Mouse (Mus musculus): ENCODE results near the gene Zfp110. TPM values are rescaled to one million over a fixed set of nuclear protein-coding genes. Genes with fewer than 3 reads are reported as not detected.
A peak's percentile ranks its signal among the peaks of the same experiment; 100 is the strongest.
"Not testable (repeated sequence)": the region's sequence is repeated elsewhere in the genome, so short reads cannot be mapped to it uniquely, and the experiment has no call there.

Gene Zfp110
- polyA plus RNA-seq, 1 experiment from 2014 or later: 26.5 TPM

DNA sequence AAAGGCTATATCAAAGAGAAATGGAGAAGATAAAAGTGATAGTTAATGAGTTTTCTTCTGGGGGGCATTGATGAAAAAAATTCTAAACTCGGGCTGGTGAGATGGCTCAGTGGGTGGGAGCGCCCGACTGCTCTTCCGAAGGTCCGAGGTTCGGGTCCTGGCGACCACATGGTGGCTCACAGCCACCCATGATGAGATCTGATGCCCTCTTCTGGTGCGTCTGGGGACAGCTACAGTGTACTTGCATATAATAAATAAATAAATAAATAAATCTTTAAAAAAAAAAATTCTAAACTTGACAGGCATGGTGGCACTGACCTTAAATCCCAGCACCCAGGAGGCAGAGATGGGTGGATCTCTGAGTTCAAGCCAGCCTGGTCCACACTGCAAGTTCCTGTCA, 19.0 kb upstream of the Zfp110 start:
- H3K27me3 ChIP-seq (ENCODE audit: control insufficient read depth, insufficient read depth, low read length): no peaks in the 10 kb centered on the region
- H3K27ac ChIP-seq (ENCODE audit: low read length): no peak overlapping the region
- H3K36me3 ChIP-seq (ENCODE audit: control insufficient read depth, insufficient read depth): peaks cover 39% of the 10 kb centered on the region
- H3K4me3 ChIP-seq (ENCODE audit: low read length): no peak overlapping the region
- no peak overlapping the region for H3K9ac ChIP-seq (ENCODE audit: low read length)
- no peak overlapping the region for H3K4me2 ChIP-seq (ENCODE audit: low read depth, low read length)
- peaks cover 25% of the 10 kb centered on the region for H3K9me3 ChIP-seq (replicated peaks; ENCODE audit: control insufficient read depth, low read length)
- 97% methylated on average over 8 of the region's 8 CpGs for WGBS
- ATAC-seq (replicated peaks; ENCODE audit: extremely low read depth, insufficient read depth, low FRiP score): no peak
- peaks cover 5% of the 10 kb centered on the region for H3K4me1 ChIP-seq (ENCODE audit: control insufficient read depth, insufficient read depth, low read length)

DNA sequence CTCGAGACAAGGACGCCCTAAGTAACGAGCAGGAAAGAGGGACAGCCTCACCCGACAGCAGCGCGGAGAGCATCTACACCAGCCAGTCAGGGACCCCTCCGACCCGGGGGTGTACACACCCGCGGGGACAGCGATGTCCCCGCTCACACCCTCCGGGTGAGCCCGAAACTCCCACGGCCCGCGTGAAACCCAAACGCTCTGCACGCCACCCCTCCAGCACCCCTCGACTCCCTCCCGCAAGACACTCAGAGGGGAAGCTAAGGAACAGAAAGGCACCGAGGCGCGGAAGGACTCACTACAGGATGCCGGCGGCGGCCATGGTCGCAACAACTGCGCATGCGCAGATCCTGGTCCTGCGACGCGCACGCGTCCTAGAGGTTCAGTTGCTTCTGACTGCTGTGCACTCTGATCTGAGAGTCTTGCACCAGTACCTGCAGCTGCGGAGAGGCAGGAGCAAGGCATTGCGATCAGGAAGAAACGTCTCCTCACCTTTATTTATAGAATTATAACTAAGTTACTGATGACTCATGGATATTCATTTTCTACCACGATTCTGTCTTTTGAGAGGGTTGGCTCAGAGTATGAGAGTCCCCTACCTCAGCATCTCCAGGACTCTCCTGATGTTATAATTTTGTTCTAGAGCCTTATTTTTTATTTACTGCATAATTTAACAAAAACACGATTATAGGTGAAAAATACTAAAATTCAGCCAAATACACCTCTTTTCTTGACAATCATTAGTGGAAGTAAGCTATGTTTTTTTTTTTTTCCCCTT, 15.9 kb upstream of the Zfp110 start, which contains the start of gene Zfp329:
Zfp329 (minus strand) TSS at position 338 of the 775 bp plus-strand sequence.
- Histone ChIP-seq H3K9me3 (replicated peaks; ENCODE audit: control insufficient read depth, low read length) (peaks cover 13% of the 10 kb centered on the region), H3K36me3 (ENCODE audit: control insufficient read depth, insufficient read depth) (peaks cover 12% of the 10 kb centered on the region), H3K4me2 (ENCODE audit: low read depth, low read length) (peak within 1 kb of the TSS; percentile 84), H3K4me3 (ENCODE audit: low read length) (peak within 1 kb of the TSS; percentile 91), H3K4me1 (ENCODE audit: control insufficient read depth, insufficient read depth, low read length) (peaks cover 5% of the 10 kb centered on the region), H3K27me3 (ENCODE audit: control insufficient read depth, insufficient read depth, low read length) (no peaks in the 10 kb centered on the region), H3K27ac (ENCODE audit: low read length) (no peak within 1 kb of the TSS), H3K9ac (ENCODE audit: low read length) (peak within 1 kb of the TSS; percentile 91)
- under 1% methylated on average over 40 of the region's 40 CpGs for WGBS
- ATAC-seq (replicated peaks; ENCODE audit: extremely low read depth, insufficient read depth, low FRiP score): peak; percentile 96

DNA sequence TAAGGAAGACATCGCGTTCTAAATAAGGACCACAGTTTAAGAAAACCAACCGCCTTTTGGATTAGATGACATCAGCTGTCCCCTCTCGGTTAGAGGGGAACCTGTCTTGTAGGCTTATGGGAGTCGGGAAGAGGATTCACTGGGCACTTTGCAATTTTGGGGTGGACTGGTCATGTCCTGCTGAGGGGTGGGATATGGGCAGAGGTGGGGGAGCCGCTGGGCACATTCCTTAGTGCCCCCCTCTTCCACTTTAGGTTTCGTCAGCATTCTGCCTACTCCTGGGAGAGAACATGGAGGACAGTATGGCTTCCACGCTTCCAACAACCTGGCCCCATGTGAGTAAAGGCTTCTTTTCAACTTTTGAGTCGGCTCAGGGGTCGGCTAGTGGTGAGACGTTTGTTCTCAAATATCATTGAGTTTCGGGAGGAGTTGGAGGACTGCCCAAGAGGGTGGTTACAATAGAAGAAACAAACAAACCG, 671 bp downstream of the Zfp110 start:
- Histone ChIP-seq H3K4me1 (ENCODE audit: control insufficient read depth, insufficient read depth, low read length) (peaks cover 3% of the 10 kb centered on the region; the same call in 1 of the 2 replicates), H3K36me3 (ENCODE audit: control insufficient read depth, insufficient read depth) (peaks cover 38% of the 10 kb centered on the region), H3K27me3 (ENCODE audit: control insufficient read depth, insufficient read depth, low read length) (no peaks in the 10 kb centered on the region), H3K9me3 (replicated peaks; ENCODE audit: control insufficient read depth, low read length) (peaks cover 38% of the 10 kb centered on the region), H3K27ac (ENCODE audit: low read length) (peak overlapping the region; percentile 84), H3K4me3 (ENCODE audit: low read length) (peak overlapping the region; percentile 87), H3K9ac (ENCODE audit: low read length) (peak overlapping the region; percentile 84), H3K4me2 (ENCODE audit: low read depth, low read length) (peak overlapping the region; percentile 59)
- WGBS: 35% methylated on average over 13 of the region's 13 CpGs
- peak; percentile 37 for ATAC-seq (replicated peaks; ENCODE audit: extremely low read depth, insufficient read depth, low FRiP score)

DNA sequence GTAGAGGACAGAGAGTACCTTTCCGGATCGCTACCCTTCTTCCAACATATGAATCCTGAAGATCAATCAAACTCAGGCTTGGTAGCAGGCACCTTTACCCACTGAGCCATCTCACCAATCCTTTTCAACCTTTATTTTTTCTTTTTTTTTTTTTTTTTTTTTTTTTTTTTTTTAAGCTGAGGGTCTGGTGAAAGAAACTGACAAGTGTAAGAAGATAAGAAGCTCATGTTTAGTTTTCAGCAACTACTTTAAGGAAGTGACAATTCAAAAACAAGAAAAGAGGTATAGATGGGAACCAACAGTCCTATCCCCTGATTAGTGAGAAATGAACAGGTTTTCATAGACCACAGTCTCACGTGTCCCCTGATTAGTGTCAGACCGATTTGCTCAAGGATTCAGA, 1.2 kb downstream of the Zfp110 start:
- Histone ChIP-seq H3K9ac (ENCODE audit: low read length) (no peak overlapping the region), H3K27me3 (ENCODE audit: control insufficient read depth, insufficient read depth, low read length) (no peaks in the 10 kb centered on the region), H3K36me3 (ENCODE audit: control insufficient read depth, insufficient read depth) (peaks cover 44% of the 10 kb centered on the region), H3K4me1 (ENCODE audit: control insufficient read depth, insufficient read depth, low read length) (peaks cover 3% of the 10 kb centered on the region; the same call in 1 of the 2 replicates), H3K27ac (ENCODE audit: low read length) (no peak overlapping the region), H3K4me3 (ENCODE audit: low read length) (peak overlapping the region; percentile 87), H3K4me2 (ENCODE audit: low read depth, low read length) (peak overlapping the region; percentile 59), H3K9me3 (replicated peaks; ENCODE audit: control insufficient read depth, low read length) (peaks cover 41% of the 10 kb centered on the region)
- WGBS: 86% methylated on average over 4 of the region's 4 CpGs
- ATAC-seq (replicated peaks; ENCODE audit: extremely low read depth, insufficient read depth, low FRiP score): no peak

DNA sequence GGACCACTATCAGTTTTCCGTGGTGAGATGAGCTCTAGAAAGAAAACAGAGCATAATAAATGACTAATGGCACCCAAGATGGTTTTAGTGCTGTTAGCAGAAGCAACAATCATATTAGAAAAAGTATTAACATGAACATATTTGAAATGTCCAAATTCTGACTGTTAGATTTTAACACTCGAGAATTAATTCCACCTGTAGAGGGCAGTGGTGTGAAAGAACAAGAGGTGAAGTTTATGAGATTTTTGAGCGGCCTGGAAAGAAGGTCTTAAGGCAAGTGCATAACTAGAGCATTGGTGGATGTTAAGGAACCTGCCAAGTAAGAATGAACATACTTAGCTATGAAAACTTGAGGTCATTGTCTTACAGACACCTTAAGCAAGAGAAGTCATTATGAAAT, 39.7 kb downstream of the Zfp110 start:
- Histone ChIP-seq H3K4me2 (ENCODE audit: low read depth, low read length) (no peak overlapping the region), H3K27ac (ENCODE audit: low read length) (no peak overlapping the region), H3K4me1 (ENCODE audit: control insufficient read depth, insufficient read depth, low read length) (no peaks in the 10 kb centered on the region), H3K27me3 (ENCODE audit: control insufficient read depth, insufficient read depth, low read length) (0 out of 2 replicates have a peak, but pooled peaks cover 2% of the 10 kb centered on the region), H3K36me3 (ENCODE audit: control insufficient read depth, insufficient read depth) (no peaks in the 10 kb centered on the region), H3K9ac (ENCODE audit: low read length) (no peak overlapping the region), H3K4me3 (ENCODE audit: low read length) (no peak overlapping the region), H3K9me3 (replicated peaks; ENCODE audit: control insufficient read depth, low read length) (peaks cover 3% of the 10 kb centered on the region; the same call in 1 of the 2 replicates)
- WGBS: 19% methylated on average over 3 of the region's 3 CpGs
- no peak for ATAC-seq (replicated peaks; ENCODE audit: extremely low read depth, insufficient read depth, low FRiP score)

DNA sequence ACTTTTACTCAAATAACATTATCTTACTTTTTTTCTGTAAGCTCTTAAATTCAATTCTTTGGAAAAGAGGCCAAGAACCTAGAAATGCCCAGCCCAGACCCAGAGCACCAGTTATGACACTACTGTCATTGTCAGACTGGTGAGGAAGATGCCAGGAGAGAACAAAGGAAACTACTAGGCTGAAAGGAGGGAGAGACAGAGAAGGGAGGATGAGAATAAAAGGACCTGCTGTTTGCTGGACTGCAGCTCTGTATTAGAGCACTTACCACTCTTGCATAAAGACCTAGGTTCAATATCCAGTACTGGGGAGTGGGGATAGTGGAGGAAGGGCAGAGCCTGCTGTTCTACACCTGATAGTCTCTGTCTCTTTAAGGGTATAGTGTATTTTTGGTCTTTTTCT, 45.5 kb downstream of the Zfp110 start:
- H3K27ac ChIP-seq (ENCODE audit: low read length): no peak overlapping the region
- no peaks in the 10 kb centered on the region for H3K27me3 ChIP-seq (ENCODE audit: control insufficient read depth, insufficient read depth, low read length)
- H3K36me3 ChIP-seq (ENCODE audit: control insufficient read depth, insufficient read depth): peaks cover 7% of the 10 kb centered on the region
- H3K4me1 ChIP-seq (ENCODE audit: control insufficient read depth, insufficient read depth, low read length): peaks cover 13% of the 10 kb centered on the region
- H3K9me3 ChIP-seq (replicated peaks; ENCODE audit: control insufficient read depth, low read length): no peaks in the 10 kb centered on the region
- no peak overlapping the region for H3K9ac ChIP-seq (ENCODE audit: low read length)
- H3K4me3 ChIP-seq (ENCODE audit: low read length): no peak overlapping the region
- no peak for ATAC-seq (replicated peaks; ENCODE audit: extremely low read depth, insufficient read depth, low FRiP score)
- H3K4me2 ChIP-seq (ENCODE audit: low read depth, low read length): no peak overlapping the region

DNA sequence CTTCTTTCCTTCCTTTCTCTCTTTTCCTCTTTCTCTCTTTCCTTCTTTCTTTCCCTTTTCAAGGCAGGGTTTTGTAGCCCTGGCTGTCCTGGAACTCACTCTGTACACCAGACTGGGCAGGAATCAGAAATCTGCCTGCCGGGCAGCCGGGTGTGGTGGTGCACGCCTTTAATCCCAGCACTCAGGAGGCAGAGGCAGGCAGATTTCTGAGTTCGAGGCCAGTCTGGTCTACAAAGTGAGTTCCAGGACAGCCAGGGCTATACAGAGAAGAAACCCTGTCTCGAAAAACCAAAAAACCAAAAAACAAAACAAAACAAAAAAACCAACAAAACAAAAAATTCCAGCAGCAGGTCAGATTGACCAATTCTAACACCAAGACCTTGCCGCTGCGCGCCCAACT, 45.9 kb downstream of the Zfp110 start:
- Histone ChIP-seq H3K36me3 (ENCODE audit: control insufficient read depth, insufficient read depth) (peaks cover 12% of the 10 kb centered on the region), H3K4me1 (ENCODE audit: control insufficient read depth, insufficient read depth, low read length) (peaks cover 13% of the 10 kb centered on the region), H3K4me3 (ENCODE audit: low read length) (peak overlapping the region; percentile 78), H3K4me2 (ENCODE audit: low read depth, low read length) (peak overlapping the region; percentile 86)
- not testable (repeated sequence) for H3K9ac ChIP-seq (ENCODE audit: low read length); H3K27me3 ChIP-seq (ENCODE audit: control insufficient read depth, insufficient read depth, low read length); H3K9me3 ChIP-seq (replicated peaks; ENCODE audit: control insufficient read depth, low read length); H3K27ac ChIP-seq (ENCODE audit: low read length); ATAC-seq (replicated peaks; ENCODE audit: extremely low read depth, insufficient read depth, low FRiP score)
- 41% methylated on average over 8 of the region's 8 CpGs for WGBS

DNA sequence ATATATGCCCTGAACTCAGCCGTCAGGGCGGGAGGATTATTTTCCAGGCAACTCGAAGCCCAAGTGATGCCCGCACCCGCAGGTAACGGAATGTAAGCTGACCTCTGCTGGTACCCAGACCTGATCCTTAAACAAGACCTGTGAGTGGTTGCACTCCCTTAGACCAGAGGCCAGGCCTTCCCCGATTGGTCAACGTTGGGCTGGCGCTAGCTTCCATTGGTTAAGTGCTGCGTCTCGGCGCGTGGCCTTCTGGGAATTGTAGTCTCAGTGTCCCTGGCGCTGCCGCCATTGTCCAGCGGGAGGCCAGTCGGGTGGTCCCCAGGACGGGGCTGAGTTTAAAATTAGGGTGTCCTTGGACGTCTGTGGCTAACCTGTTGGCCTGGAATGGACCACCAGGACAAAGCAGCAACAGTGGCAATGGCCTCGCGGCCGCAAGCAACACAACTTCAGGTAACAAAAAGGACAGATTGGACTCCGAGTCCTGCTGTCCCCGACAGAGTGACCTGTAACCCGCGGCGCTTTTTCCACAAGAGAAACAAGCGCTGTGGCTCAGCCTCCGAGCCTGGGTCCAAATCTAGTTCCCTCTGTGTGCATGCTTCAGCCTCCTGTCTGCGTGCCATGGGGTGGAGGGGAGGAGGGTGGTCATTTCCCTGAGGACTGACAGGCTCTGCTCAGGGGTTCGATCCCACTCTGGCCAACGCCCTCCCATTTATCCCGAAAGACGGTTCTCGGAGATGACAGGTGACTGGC, 46.5 kb downstream of the Zfp110 start, which contains the start of gene Zfp128:
Zfp128 (plus strand) TSS at position 267 of the 750 bp plus-strand sequence.
- Histone ChIP-seq H3K27ac (ENCODE audit: low read length) (no peak within 1 kb of the TSS), H3K9ac (ENCODE audit: low read length) (peak within 1 kb of the TSS; percentile 89), H3K27me3 (ENCODE audit: control insufficient read depth, insufficient read depth, low read length) (no peaks in the 10 kb centered on the region), H3K9me3 (replicated peaks; ENCODE audit: control insufficient read depth, low read length) (no peaks in the 10 kb centered on the region), H3K36me3 (ENCODE audit: control insufficient read depth, insufficient read depth) (peaks cover 18% of the 10 kb centered on the region), H3K4me3 (ENCODE audit: low read length) (peak within 1 kb of the TSS; percentile 78), H3K4me1 (ENCODE audit: control insufficient read depth, insufficient read depth, low read length) (peaks cover 13% of the 10 kb centered on the region), H3K4me2 (ENCODE audit: low read depth, low read length) (peak within 1 kb of the TSS; percentile 86)
- ATAC-seq (replicated peaks; ENCODE audit: extremely low read depth, insufficient read depth, low FRiP score): peak; percentile 100
- WGBS: under 1% methylated on average over 35 of the region's 35 CpGs
